Mouse (Mus musculus): ENCODE results near the gene Nphp4.

The Nphp4 gene

GRCm38 (mm10) chr4:152476427-152477023 is at the start of gene Nphp4:
Gene Nphp4 (plus strand): TSS chr4:152476706.
- CTCF ChIA-PET: no interaction called here

GRCm38 (mm10) chr4:152428259-152428658 is 48.2 kb upstream of the Nphp4 start:
- CTCF ChIA-PET: interaction anchor here (0.7 kb wide), 1 partner anchor 101 kb away, joined by 4 read pairs; no protein-coding TSS in a partner anchor

GRCm38 (mm10) chr4:152432308-152432707 is 44.2 kb upstream of the Nphp4 start:
- CTCF ChIA-PET: interaction anchor here (0.6 kb wide), 1 partner anchor 10 kb away, joined by 5 read pairs; no protein-coding TSS in a partner anchor

GRCm38 (mm10) chr4:152434836-152435235 is 41.7 kb upstream of the Nphp4 start:
- CTCF ChIA-PET: interaction anchor here (0.8 to 1.3 kb wide), 2 partner anchors 12 to 806 kb away, joined by 4 read pairs; no protein-coding TSS in a partner anchor

GRCm38 (mm10) chr4:152435255-152435654 is 41.3 kb upstream of the Nphp4 start:
- CTCF ChIA-PET: interaction anchor here (0.8 to 1.3 kb wide), 2 partner anchors 11 to 806 kb away, joined by 4 read pairs; no protein-coding TSS in a partner anchor

- CTCF ChIA-PET: interaction anchor here (0.6 kb wide), 1 partner anchor 319 kb away, joined by 3 read pairs; no protein-coding TSS in a partner anchor
Observed at GRCm38 (mm10) chr4:152440882-152441281, 35.6 kb upstream of the Nphp4 start.

- CTCF ChIA-PET: no interaction called here
Observed at GRCm38 (mm10) chr4:152441536-152441935, 35.0 kb upstream of the Nphp4 start.

- CTCF ChIA-PET: interaction anchor here (0.6 to 1.7 kb wide), 2 partner anchors 11 to 234 kb away, joined by 4 read pairs; no protein-coding TSS in a partner anchor
Observed at GRCm38 (mm10) chr4:152446178-152446577, 30.3 kb upstream of the Nphp4 start.

GRCm38 (mm10) chr4:152447731-152448665 is 28.5 kb upstream of the Nphp4 start:
- CTCF ChIA-PET: no interaction called here

- CTCF ChIA-PET: no interaction called here
Observed at GRCm38 (mm10) chr4:152448666-152449018, 27.9 kb upstream of the Nphp4 start.

GRCm38 (mm10) chr4:152451371-152451770 is 25.1 kb upstream of the Nphp4 start:
- CTCF ChIA-PET: interaction anchor here (0.6 to 0.8 kb wide), 2 partner anchors 39 to 279 kb away, joined by 3 to 9 read pairs; no protein-coding TSS in a partner anchor

- CTCF ChIA-PET: interaction anchor here (0.7 kb wide), 1 partner anchor 349 kb away, joined by 3 read pairs; no protein-coding TSS in a partner anchor
Observed at GRCm38 (mm10) chr4:152453079-152453478, 23.4 kb upstream of the Nphp4 start.

GRCm38 (mm10) chr4:152454153-152454552 is 22.4 kb upstream of the Nphp4 start:
- CTCF ChIA-PET: no interaction called here

- CTCF ChIA-PET: no interaction called here
Observed at GRCm38 (mm10) chr4:152456609-152457008, 19.9 kb upstream of the Nphp4 start.

- CTCF ChIA-PET: no interaction called here
Observed at GRCm38 (mm10) chr4:152457673-152458072, 18.8 kb upstream of the Nphp4 start.

GRCm38 (mm10) chr4:152462516-152462915 is 14.0 kb upstream of the Nphp4 start:
- CTCF ChIA-PET: no interaction called here

GRCm38 (mm10) chr4:152463147-152463546 is 13.4 kb upstream of the Nphp4 start:
- CTCF ChIA-PET: no interaction called here

- CTCF ChIA-PET: no interaction called here
Observed at GRCm38 (mm10) chr4:152465116-152465515, 11.4 kb upstream of the Nphp4 start.

- CTCF ChIA-PET: no interaction called here
Observed at GRCm38 (mm10) chr4:152466601-152467000, 9.9 kb upstream of the Nphp4 start.

- CTCF ChIA-PET: no interaction called here
Observed at GRCm38 (mm10) chr4:152467951-152468350, 8.6 kb upstream of the Nphp4 start.

GRCm38 (mm10) chr4:152475941-152476340 is 565 bp upstream of the Nphp4 start:
- CTCF ChIA-PET: no interaction called here

GRCm38 (mm10) chr4:152477106-152477465 is 580 bp downstream of the Nphp4 start:
- CTCF ChIA-PET: no interaction called here

Data from spleen, embryonic (tissue).